Mouse (Mus musculus) testis, adult 2 months (tissue): ENCODE measurements around the gene Cd8b1. TPM values are rescaled to one million over a fixed set of nuclear protein-coding genes. Genes with fewer than 3 reads are reported as not detected.

Source experiments
- H3K27ac ChIP-seq: fragments of 200-500 bp; 2 replicates; pipeline ENCODE4 v1.5.1; 2012; ENCODE audit warnings: low read depth, low read length; ENCODE audit not compliant: control insufficient read depth, insufficient read depth
- H3K27me3 ChIP-seq: fragments of 200-500 bp; 2 replicates; pipeline ENCODE4 v1.6.1; 2012; ENCODE audit warnings: mild to moderate bottlenecking, low read length, moderate library complexity; ENCODE audit not compliant: control insufficient read depth, insufficient read depth
- H3K36me3 ChIP-seq: fragments of 200-500 bp; 2 replicates; pipeline ENCODE4 v1.6.1; 2012; ENCODE audit warnings: mild to moderate bottlenecking, low read length; ENCODE audit not compliant: control insufficient read depth, insufficient read depth
- H3K4me1 ChIP-seq: fragments of 200-500 bp; 2 replicates; pipeline ENCODE4 v1.6.1; 2012; ENCODE audit warnings: low read length; ENCODE audit not compliant: control insufficient read depth, insufficient read depth
- H3K4me3 ChIP-seq: fragments of 200-500 bp; 2 replicates; pipeline ENCODE4 v1.5.1; 2012; ENCODE audit warnings: low read depth, mild to moderate bottlenecking, low read length, moderate library complexity, mixed read lengths; ENCODE audit not compliant: control insufficient read depth
- CTCF ChIP-seq: fragments of 200-500 bp; IDR thresholded peaks from 2 replicates; pipeline ENCODE4 v1.5.1; 2012; ENCODE audit warnings: low read depth, mild to moderate bottlenecking, inconsistent platforms, low read length, moderate library complexity; ENCODE audit not compliant: control insufficient read depth, insufficient read depth, insufficient replicate concordance
- POLR2A ChIP-seq: fragments of 200-500 bp; IDR thresholded peaks from 2 replicates; pipeline ENCODE4 v1.6.1; 2012; ENCODE audit warnings: low read depth, mild to moderate bottlenecking, inconsistent platforms, low read length, moderate library complexity; ENCODE audit not compliant: control insufficient read depth
- polyA plus RNA-seq: library from polyadenylated mRNA; depleted of rRNA; stranded (reverse); fragments of >200 nt; gene quantifications from 2 replicates; pipeline ENCODE4 v1.2.3, GENCODE M21; 2012

The Cd8b1 gene
- polyA plus RNA-seq, 1 experiment, result 2.0 TPM

- no peaks in the 10 kb centered on the region for H3K27me3 ChIP-seq
- no peak overlapping the region for H3K4me3 ChIP-seq
- H3K27ac ChIP-seq, result no peak overlapping the region
- TF ChIP-seq CTCF (no peak), POLR2A (no peak)
- H3K36me3 ChIP-seq, result no peaks in the 10 kb centered on the region
- no peaks in the 10 kb centered on the region; the same call in none of the 2 replicates for H3K4me1 ChIP-seq
Measured at GRCm38 (mm10) chr6:71369416-71369815, 46.8 kb downstream of the Cd8b1 start.

- Histone ChIP-seq H3K4me3 (no peak overlapping the region), H3K27ac (no peak overlapping the region), H3K27me3 (no peaks in the 10 kb centered on the region), H3K4me1 (no peaks in the 10 kb centered on the region; the same call in none of the 2 replicates), H3K36me3 (no peaks in the 10 kb centered on the region)
- TF ChIP-seq CTCF, result no peak
- TF ChIP-seq POLR2A, result no peak
Measured at GRCm38 (mm10) chr6:71371085-71371605, 48.6 kb downstream of the Cd8b1 start.

GRCm38 (mm10) chr6:71372041-71372720 lies 49.6 kb downstream of the Cd8b1 start:
- H3K27me3 ChIP-seq, result no peaks in the 10 kb centered on the region
- no peaks in the 10 kb centered on the region for H3K36me3 ChIP-seq
- H3K27ac ChIP-seq, result no peak overlapping the region
- H3K4me3 ChIP-seq, result no peak overlapping the region
- H3K4me1 ChIP-seq, result no peaks in the 10 kb centered on the region; the same call in none of the 2 replicates
- TF ChIP-seq POLR2A (no peak), CTCF (no peak)

- Histone ChIP-seq H3K36me3 (no peaks in the 10 kb centered on the region), H3K4me3 (peak within 1 kb of the TSS; percentile 9; the same call in 1 of the 2 replicates), H3K27ac (no peak within 1 kb of the TSS), H3K27me3 (no peaks in the 10 kb centered on the region), H3K4me1 (no peaks in the 10 kb centered on the region; the same call in none of the 2 replicates)
- no peak for TF ChIP-seq CTCF
- no peak for TF ChIP-seq POLR2A
Measured at GRCm38 (mm10) chr6:71373249-71373775, 50.7 kb downstream of the Cd8b1 start, which contains the start of gene Cd8a. TSS of gene Cd8a (plus strand) at chr6:71373427.

GRCm38 (mm10) chr6:71374311-71374829 lies 51.8 kb downstream of the Cd8b1 start:
- Histone ChIP-seq H3K4me3 (no peak overlapping the region), H3K36me3 (no peaks in the 10 kb centered on the region), H3K27me3 (no peaks in the 10 kb centered on the region), H3K27ac (no peak overlapping the region), H3K4me1 (no peaks in the 10 kb centered on the region; the same call in none of the 2 replicates)
- TF ChIP-seq POLR2A (no peak), CTCF (no peak)

- no peak overlapping the region for H3K27ac ChIP-seq
- no peaks in the 10 kb centered on the region for H3K36me3 ChIP-seq
- H3K27me3 ChIP-seq, result no peaks in the 10 kb centered on the region
- no peaks in the 10 kb centered on the region; the same call in none of the 2 replicates for H3K4me1 ChIP-seq
- TF ChIP-seq CTCF (no peak), POLR2A (no peak)
- H3K4me3 ChIP-seq, result no peak overlapping the region
Measured at GRCm38 (mm10) chr6:71374921-71375320, 52.3 kb downstream of the Cd8b1 start.

GRCm38 (mm10) chr6:71376711-71377110 lies 54.1 kb downstream of the Cd8b1 start:
- TF ChIP-seq POLR2A, result no peak
- no peak for TF ChIP-seq CTCF
- H3K27me3 ChIP-seq, result no peaks in the 10 kb centered on the region
- no peaks in the 10 kb centered on the region for H3K36me3 ChIP-seq
- no peaks in the 10 kb centered on the region; the same call in none of the 2 replicates for H3K4me1 ChIP-seq
- no peak overlapping the region for H3K4me3 ChIP-seq
- H3K27ac ChIP-seq, result no peak overlapping the region
